Mouse (Mus musculus): ENCODE measurements around the gene Trappc6a.

GRCm38 (mm10) chr7:19464367-19465307 lies 43.6 kb upstream of the Trappc6a start:
- TF ChIP-seq CTCF (conservative IDR thresholded peaks at IDR 0.05; ENCODE audit: low read length) (no peak), NANOG (IDR thresholded peaks at IDR 0.05; ENCODE audit: borderline replicate concordance, low read length) (no peak)

Measured in E14TG2a.4 (cell line).